Mouse (Mus musculus): ENCODE measurements at regions not wholly inside any gene's neighbourhood (a gene's known extent, or its start where the extent isn't known, plus 50 kb on each side); places are given as distances from the start of the nearest gene placed in this dataset.

GRCm38 (mm10) chr16:77322338-77322737, 279.6 kb downstream of the Gm11146 start:
- DNase-seq (ENCODE audit: low spot score in 2 of 2), result no peak

- no peak for DNase-seq (ENCODE audit: low spot score in 2 of 2)
Measured at GRCm38 (mm10) chr16:77318150-77318549, 283.7 kb downstream of the Gm11146 start.

GRCm38 (mm10) chr16:77315354-77315753, 286.5 kb downstream of the Gm11146 start:
- DNase-seq (ENCODE audit: low spot score in 2 of 2), result no peak

GRCm38 (mm10) chr16:77313195-77313594, 288.7 kb downstream of the Gm11146 start:
- no peak for DNase-seq (ENCODE audit: low spot score in 2 of 2)

DNA sequence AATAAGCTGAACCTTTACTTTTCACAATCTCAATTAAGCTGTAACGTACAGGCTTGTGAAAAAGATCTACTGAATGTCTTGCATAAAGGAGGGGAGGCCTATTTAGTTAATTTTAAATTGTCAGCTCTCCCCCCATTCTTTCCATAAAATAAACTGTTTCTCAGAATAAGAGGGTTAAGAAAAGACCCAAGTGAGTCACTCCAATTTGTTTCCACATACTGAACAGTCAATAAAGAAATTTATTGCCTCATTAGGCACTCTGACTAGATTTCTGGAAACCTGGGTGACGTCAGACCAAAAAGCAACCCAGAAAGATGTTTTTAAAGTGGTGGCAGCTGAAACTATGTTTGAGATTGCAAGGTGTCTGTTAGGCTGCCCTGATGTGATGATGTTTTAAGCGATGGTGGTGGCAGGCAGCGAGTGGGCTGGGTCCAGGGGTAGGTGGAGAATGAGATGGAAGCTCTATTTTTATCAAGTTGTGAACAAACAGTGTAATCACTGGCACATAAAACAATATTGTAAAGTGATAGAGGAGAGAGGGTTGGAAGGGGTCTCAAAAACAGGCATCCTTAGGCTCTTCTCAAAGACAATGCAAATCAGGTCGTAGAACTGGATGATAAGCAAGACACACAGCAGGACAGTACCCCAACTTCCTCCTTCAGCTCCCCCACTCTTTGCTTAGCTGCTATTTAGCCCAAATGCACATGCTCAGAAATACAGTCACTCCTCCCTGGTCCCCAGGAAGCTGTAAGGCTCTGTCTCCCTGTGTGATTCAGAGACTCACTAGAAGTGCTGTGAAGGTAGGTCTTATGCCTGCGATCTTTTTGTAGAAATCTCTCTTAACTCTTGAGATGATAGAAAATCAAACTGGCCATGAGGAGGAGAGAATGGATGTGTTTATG, 288.0 kb downstream of the Usp25 start:
- DNase-seq (ENCODE audit: low spot score in 2 of 2), result no peak

GRCm38 (mm10) chr16:77300572-77301213, 287.2 kb downstream of the Usp25 start:
- DNase-seq (ENCODE audit: low spot score in 2 of 2), result no peak

GRCm38 (mm10) chr16:77295574-77296355, 282.3 kb downstream of the Usp25 start:
- no peak for DNase-seq (ENCODE audit: low spot score in 2 of 2)

DNA sequence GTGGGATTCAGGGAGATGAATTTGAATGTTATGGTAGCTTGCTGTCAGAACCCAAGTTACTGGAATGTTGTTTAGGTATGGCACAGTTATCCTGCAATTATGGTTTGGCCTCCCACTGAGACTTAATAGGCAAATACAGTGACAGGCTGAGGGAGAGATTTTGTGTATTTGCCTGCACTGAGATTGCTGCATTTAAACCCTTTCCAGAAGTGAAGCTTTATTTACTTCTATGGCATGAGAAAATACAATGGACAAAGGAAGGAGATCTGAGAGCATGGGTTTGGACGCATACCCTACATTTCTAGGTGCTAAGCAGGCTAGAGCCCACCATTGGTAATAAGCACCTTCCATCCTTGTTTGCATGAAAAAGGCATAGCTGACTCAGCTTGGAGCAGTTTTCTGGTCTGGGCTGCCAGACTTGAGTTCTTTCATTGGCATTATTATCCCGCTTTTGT, 278.8 kb downstream of the Usp25 start:
- DNase-seq (ENCODE audit: low spot score in 2 of 2), result no peak

DNA sequence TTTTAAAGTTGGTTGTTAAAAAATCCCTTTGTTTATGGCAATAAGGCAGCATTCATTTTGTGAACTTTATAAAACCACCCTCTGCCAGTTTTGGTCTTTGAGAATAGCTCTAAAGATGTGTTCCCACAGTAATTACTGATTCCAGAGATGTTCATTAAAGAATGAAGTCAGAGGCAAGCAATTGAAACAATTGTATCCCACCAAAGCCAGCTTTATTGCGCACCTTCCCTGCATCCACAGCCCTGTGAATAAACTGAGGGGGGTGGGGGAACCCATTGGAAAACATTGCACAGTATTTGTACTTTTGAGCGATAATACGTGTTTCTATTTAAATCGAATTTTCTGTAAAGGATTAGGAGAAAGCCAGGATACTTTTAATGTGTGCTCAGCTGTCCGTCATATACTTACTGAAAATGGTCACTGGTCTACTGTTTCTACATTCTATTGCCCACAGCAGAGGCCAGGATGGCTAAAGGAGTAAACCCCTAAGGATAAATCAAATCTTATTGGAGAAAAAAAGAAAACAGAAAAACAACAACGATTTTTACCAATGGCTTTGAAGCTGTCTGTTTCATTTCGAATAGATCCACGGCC, 278.3 kb downstream of the Usp25 start:
- no peak for DNase-seq (ENCODE audit: low spot score in 2 of 2)

DNA sequence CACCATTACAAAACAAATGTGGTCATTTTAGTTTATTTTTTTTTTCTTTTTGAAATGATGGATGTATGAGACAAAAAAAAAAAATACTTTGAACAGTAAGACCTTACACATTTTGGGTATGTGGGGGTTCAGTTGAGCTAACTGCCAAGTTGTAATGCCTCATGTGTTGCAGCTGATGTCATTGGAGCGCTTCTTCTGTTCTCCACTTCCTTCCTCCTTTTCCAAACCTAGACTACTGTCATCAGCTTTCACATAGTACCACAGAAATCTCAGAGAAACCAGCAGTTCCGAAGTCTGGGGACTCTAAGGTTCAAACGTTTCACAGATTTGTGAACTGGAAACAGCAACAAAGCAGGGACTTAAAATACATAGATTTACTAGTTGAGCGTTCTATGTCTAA, 270.7 kb downstream of the Usp25 start:
- no peak for DNase-seq (ENCODE audit: low spot score in 2 of 2)

- no peak for DNase-seq (ENCODE audit: low spot score in 2 of 2)
Measured at GRCm38 (mm10) chr16:77279916-77280315, 266.4 kb downstream of the Usp25 start.

- no peak for DNase-seq (ENCODE audit: low spot score in 2 of 2)
Measured at GRCm38 (mm10) chr16:77279495-77279894, 266.0 kb downstream of the Usp25 start.

DNA sequence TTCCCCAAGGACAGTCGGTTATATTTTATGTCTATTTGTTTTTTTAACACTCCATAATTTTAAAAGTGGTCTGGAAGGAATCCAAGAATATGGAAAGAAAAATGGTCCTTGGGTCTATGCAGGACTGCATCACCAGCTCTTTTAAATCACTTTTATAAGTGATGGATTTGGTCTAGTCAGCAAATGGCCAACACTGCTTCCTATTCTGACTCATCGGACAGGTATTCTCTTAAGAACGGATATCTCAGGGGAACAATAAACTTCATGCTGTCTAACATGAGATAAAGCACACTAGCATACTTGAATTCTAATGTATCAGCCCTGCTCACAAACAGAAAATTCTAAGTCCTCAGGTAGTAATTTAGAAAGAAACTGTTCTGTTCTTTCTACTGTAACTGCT, 259.8 kb downstream of the Usp25 start:
- DNase-seq (ENCODE audit: low spot score in 2 of 2), result no peak

DNA sequence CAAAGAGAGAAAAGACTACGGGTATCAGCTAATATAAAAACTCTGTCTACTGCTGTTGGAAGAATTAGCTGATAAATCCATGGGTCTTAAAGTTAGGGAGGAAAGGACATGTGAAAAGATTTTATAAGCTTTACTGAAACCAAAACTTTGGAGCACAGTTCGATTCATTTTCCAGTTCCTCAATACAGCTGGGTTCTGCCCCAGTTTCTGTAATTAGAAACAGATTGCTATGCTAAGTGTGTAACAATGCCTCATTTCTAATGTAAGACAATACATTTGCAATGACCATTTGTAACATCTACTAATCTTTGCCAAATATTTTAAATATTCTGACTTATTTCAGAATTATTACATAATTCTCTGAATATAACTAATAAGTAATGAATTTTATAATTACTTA, 255.4 kb downstream of the Usp25 start:
- DNase-seq (ENCODE audit: low spot score in 2 of 2), result no peak

DNA sequence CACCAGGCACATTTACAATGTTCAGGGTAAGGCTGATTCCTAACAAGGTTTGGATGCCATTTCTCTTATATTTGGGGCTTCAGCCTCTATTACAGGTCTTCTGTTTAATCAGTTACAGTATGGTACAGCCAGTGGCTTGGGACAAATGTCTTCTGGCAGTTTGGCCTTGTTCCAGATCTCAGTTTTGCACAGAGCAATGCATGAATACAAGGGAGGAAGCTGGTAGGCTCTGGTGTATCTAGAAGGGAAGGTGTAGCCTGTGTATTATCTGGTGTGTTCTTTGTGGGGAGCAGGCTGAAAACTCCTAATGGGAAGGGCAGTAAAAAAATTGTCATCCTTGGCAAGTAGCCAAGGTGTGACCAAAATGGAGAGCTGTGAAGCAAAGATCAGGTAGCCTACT, 254.2 kb downstream of the Usp25 start:
- DNase-seq (ENCODE audit: low spot score in 2 of 2), result no peak

DNA sequence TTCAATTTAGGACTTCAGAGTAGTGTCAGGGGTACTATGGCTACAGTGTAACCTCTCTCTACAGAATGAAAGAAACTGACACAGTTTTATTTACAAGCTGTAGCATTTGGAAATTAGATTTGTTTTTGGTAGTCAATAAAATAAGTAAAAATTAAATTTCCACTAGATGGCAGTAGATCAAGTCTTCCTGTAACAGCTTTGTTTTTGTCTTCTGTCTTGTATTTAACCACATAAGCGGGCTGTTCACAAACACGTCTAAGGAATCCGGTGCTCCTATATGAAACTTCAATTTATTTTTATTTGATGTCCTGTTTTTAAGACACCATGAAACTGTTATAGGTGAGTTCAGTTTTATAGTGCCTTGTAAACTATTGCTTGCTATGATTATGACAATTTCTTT, 238.8 kb downstream of the Usp25 start:
- DNase-seq (ENCODE audit: low spot score in 2 of 2), result no peak

GRCm38 (mm10) chr16:77251422-77251821, 237.9 kb downstream of the Usp25 start:
- no peak for DNase-seq (ENCODE audit: low spot score in 2 of 2)

GRCm38 (mm10) chr16:77240876-77241275, 227.4 kb downstream of the Usp25 start:
- no peak for DNase-seq (ENCODE audit: low spot score in 2 of 2)

DNA sequence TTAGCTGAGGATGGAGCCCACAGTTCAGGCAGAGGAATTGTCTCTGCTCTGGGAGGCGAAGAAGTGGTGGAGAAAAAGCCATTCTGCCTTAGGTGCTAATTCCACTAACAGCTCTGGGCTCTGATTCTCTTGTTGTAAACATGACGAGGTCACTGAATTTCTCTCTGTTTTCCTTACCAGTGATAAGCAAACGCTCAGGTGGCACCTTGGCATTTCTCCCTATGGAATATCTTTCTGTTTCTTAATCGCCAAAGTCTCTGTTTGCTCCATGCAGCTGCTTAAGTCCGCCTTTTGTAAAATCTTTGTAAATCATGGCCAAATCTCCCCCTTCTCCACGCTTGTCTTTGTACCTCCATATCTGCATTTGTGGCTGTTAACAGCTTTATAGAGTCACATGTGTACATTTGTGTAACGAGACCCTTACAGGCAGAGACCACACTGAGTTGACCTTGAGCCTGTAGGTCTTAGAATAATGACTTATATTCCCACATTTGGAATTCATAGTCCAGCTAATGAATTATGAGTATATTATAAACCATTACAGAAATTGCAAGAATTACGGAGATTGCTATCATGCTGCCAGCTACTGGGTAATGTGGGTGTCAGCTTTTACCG, 225.8 kb downstream of the Usp25 start:
- peak; percentile 26 to 42 for DNase-seq (ENCODE audit: low spot score in 2 of 2)

DNA sequence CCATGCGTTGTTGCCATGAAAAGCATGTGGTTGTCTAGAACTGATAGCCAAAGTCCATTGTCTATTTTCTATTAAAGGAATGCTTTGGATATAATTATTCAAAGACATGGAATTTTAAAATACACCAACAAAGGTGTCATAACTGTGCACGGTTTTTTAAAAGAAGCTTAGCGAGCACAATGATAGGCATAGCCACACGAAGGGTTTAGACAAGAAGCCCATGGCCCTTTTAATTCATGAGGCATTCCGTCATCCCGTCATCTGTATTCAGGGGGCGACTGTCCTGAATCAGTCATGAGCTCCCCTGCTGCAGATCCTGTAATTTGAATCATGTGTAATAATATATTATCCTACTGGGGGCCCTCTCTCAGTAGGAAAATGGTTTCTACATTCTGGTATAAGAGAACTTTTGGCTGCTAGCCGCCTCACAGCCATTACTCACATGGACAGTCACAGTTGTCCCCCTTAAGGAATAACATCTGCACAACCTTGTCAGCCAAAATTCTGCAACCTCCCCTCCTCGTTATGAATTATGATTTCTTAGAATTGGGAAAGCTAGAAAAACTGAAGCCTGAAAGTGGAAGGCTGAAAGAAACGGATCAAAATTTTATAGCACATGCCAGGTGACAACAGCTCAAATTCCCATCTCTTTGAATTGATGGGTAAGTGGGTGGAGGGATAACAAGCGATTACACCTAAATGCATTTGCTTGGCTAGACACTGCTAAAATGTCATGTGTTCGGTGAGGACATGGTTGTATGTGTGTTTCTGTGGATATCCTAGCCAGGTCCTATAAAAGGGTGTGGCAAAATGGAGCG, 225.1 kb downstream of the Usp25 start:
- peak; percentile 46 to 49 for DNase-seq (ENCODE audit: low spot score in 2 of 2)

All from frontal cortex, postnatal 36 days (tissue).